Mouse (Mus musculus) CD8-positive naive resting alpha-beta T cell, adult 2 months (primary cell): ENCODE data around the gene D230025D16Rik.

Source experiments
- DNase-seq, 2 experiments: peaks; one replicate each; pipeline ENCODE4 v3.0.0; 2022; ENCODE audit warnings: low read depth in 2 of 2, low spot score in 2 of 2

D230025D16Rik gene

GRCm38 (mm10) chr8:105237442-105238142 lies 12.6 kb downstream of the D230025D16Rik start:
- DNase-seq = no peak

DNA sequence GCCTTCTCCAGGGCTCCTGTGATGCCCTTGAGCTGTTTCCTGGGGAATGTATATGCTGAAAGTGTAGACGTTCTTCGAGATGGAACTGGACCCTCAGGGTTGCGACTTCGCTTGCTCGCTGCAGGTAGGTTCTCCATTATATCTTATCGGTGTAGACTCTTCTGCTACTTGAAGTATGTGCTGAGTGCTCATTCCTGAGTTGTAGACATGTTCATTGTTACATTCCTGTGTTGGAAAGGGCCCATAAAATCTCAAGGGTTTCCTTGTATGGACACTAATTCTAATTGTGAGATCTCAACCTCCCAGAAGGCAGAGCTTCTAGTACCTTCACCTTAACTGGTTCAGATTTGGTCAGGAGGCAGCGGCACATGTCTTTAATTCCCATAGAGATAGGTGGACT lies 16.1 kb downstream of the D230025D16Rik start:
- no peak for DNase-seq

- no peak for DNase-seq
Observed at GRCm38 (mm10) chr8:105251954-105252353, 27.0 kb downstream of the D230025D16Rik start.

- DNase-seq = no peak
Observed at GRCm38 (mm10) chr8:105252680-105253537, 28.0 kb downstream of the D230025D16Rik start.

DNA sequence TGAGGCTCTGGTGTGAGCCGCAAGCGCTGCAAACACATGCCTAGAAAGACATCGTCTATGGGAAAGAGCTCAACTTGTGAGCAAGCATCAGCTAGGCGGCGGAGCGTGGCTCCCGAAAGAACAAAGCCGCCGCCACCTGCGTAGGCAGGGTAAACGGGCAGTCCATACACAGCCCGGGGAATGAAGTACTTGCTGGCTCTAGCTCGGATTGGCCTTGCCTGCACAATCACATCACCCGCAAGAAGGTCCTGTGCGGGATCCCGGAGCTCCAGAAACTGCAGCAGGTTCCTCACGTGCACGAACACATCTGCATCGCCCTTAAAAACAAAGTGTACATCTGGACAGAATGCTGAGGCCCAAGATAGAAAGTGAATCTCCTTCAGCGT lies 28.8 kb downstream of the D230025D16Rik start:
- DNase-seq = no peak

GRCm38 (mm10) chr8:105254152-105254965 lies 29.4 kb downstream of the D230025D16Rik start:
- peak; percentile 87 to 91 for DNase-seq

- peak; percentile 40 to 54 for DNase-seq
Observed at GRCm38 (mm10) chr8:105254966-105255350, 30.0 kb downstream of the D230025D16Rik start, which contains the start of gene B3gnt9. Gene B3gnt9, minus strand, starts transcription at chr8:105255153.

DNA sequence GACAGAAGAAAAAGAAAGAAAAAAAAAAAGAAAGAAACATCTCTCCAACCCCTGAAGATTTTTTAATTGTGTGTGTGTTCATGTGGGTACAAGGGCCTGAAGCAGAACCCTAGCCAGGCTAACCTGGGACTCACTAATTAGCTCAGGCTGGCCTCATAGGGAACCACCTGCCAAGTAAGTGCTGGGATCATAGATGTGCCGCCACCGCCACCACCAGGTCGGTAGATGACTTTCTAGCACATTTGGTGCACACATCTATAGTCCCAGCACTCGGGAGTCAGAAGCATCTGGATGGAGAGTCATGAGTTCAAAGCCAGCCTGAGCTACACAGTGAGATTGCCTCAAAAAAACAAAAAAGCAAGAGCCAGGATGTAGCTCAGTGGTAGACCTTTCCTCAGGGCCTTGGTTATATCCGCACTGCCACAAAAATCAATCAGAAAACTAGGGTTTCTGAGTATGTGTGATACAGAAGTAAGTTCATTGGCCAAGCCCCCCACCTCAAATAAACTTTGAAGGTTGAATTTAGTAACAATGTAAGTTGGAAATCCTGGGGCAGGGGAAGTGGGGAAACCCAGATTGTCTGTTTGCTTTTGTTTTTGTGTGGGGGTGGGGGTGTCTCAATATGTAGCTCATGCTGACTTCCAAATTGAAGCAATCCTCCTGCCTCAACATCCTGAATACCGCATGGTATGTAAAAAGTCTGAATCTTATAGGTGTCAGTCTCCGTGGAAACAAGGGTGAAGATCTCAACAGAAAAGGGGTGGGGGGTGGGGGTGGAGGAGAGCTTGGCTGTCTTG lies 32.6 kb downstream of the D230025D16Rik start:
- DNase-seq = no peak

GRCm38 (mm10) chr8:105258911-105259720 lies 34.2 kb downstream of the D230025D16Rik start:
- no peak for DNase-seq

DNA sequence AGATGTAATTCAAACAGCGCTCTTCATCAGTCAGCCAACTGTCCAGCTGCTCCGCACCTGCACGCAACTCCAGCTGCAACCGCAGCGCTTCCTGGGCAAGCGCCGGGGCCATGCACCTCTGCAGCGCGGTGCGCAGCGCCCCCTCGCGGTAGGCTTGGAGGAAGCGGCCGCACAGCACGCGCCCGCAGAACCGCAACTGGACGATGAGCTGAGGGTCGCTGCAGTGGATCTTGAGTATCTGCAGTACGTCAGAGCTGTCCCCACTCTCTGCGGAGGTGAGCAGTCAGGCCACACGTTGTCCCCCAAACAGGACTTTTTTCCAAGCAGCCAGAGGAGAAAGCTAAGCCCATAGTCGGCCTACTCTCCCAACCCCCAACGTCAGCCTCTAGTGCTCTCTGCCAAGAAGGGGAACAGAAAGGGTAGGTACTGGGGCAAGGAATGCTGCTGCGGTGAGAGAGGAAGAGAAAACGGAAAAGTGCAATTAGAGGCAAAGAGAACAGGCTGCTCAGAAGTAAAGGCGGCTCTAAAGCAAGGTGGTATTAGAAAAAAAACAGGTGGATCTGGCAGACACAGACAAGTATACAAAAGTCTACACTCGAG lies 34.9 kb downstream of the D230025D16Rik start:
- peak; percentile 55 to 62 for DNase-seq

DNA sequence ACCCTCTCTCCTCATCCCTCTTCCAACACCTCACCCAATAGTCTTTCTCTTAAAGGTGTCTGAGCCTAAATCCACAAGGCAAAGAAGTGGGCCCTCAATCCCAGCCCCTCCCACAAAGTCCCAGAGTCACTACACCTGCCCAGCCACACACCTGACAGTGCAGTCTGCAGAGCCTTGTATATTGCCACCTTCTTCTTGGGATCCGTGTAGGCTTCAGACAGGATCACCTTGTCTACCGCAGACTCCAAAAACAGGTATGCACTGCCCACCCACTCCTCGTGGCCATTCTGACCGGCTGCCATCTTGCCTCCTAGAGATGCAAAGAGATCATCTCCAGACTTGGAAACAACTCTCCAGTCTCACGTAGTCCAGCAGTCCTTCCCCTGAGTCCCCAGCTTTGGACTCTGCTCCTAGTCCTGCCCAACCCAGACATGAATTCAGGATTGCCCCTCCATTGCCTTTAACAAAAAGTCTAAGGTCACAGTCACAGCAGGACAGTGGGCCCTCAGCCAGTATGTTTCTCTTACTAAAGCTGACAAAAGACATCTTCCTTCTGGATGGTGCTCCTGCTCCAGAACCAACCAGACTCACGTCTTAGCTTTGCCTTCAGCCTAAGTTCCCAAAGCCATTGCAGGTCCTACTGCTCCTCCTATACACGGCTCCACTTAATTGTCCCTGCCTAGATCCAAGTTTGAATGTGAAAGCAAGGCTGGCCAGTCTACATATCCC lies 35.6 kb downstream of the D230025D16Rik start:
- DNase-seq = no peak

GRCm38 (mm10) chr8:105261326-105261980 lies 36.5 kb downstream of the D230025D16Rik start:
- no peak for DNase-seq

DNA sequence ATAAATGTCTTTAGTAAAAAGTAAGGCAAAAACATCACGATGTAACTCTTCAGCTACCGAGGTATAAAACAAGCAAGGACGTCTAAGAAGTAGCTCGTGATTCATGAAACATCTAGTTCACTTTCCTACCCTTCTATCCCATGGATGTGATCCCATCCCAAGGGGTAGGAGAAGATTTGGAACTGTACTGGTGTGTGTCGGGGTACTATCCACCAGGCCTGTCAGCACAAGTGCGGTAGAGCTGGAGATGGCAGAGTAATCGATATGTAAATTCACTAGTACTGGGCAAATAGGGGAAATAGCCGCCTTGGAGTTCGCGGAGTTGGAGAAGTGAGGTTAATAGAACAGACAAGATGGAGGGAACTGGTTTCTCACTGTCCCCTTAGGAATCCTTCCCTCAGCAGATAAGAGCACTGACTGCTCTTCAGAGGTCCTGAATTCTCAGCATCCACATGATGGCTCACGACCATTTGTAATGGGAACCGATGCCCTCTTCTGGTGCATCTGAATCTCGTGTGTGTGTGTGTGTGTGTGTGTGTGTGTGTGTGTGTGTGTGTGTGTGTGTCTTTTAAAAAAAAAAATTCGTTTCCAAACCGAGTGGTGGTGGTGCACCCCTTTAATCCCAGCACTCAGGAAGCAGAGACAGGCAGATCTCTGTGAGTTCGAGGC lies 38.4 kb downstream of the D230025D16Rik start:
- DNase-seq = no peak

- peak; percentile 49 to 58 for DNase-seq
Observed at GRCm38 (mm10) chr8:105264024-105264982, 39.4 kb downstream of the D230025D16Rik start, which contains the start of the genes Tradd and Fbxl8. Gene Tradd, minus strand, starts transcription at chr8:105264609. Gene Fbxl8, plus strand, starts transcription at chr8:105264648.

- peak in 1 of 2 experiments; percentile 47 for DNase-seq
Observed at GRCm38 (mm10) chr8:105265128-105265527, 40.2 kb downstream of the D230025D16Rik start.

DNA sequence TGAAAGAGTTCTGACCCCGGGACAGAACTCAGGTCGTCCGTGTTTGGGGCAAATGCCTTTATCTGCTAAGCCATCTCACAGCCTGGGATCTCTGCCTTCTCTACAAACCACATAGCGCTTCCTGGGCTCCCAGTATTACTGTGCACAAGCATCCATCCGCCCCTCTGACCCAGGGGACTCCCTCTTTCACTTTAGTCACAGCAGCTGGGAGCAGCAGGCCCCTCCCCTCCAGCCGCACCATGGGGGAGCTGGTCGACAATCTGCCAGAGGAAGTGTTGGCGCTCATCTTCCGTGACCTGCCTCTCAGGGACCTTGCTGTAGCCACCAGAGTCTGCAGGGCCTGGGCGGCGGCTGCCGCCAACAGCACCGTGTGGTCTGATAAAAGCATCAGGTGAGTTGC lies 41.8 kb downstream of the D230025D16Rik start:
- no peak for DNase-seq
